Mouse (Mus musculus) CH12.LX (cell line): ENCODE measurements around the gene Limk2. TPM values are rescaled to one million over a fixed set of nuclear protein-coding genes. Genes with fewer than 3 reads are reported as not detected.

Experiments used
- DNase-seq: peaks from one replicate; pipeline ENCODE4 v3.0.0-alpha.2; 2013; ENCODE audit errors: extremely low read depth
- H3K27ac ChIP-seq: 2 replicates; pipeline ENCODE4 v1.5.1; 2012; ENCODE audit warnings: low read depth, mild to moderate bottlenecking, control low read depth, moderate library complexity; ENCODE audit not compliant: insufficient read depth
- H3K27me3 ChIP-seq: replicated peaks from 2 replicates; pipeline ENCODE3; 2012; ENCODE audit warnings: inconsistent platforms
- H3K36me3 ChIP-seq, 2 experiments: replicated peaks in 1 of 2; 2 replicates each; pipeline versions ENCODE3 to v1.6.1; 2012; ENCODE audit warnings: inconsistent platforms in 1 of 2, low read length in 1 of 2, mild to moderate bottlenecking in 1 of 2, mixed read lengths in 1 of 2, moderate library complexity in 1 of 2; ENCODE audit not compliant: control insufficient read depth in 1 of 2, insufficient read depth in 1 of 2
- H3K4me1 ChIP-seq, 2 experiments: 2 replicates each; pipeline ENCODE4 v1.6.1; 2012; ENCODE audit warnings: inconsistent platforms in 1 of 2, moderate library complexity in 1 of 2; ENCODE audit not compliant: insufficient read depth in 2 of 2, control insufficient read depth in 1 of 2
- H3K4me2 ChIP-seq: 2 replicates; pipeline ENCODE4 v1.6.1; 2012; ENCODE audit warnings: low read depth, mild to moderate bottlenecking, control low read depth; ENCODE audit not compliant: poor library complexity, insufficient read depth, severe bottlenecking
- H3K4me3 ChIP-seq, 3 experiments: fragments of 150-350 bp in 1 of 3; sonication (generic) in 1 of 3; replicated peaks in 1 of 3; 2 replicates each; pipeline versions ENCODE3 to v1.5.1; 2011 to 2012; ENCODE audit warnings: low read depth in 2 of 3, low read length in 2 of 3, mild to moderate bottlenecking in 2 of 3, moderate library complexity in 2 of 3, control low read depth in 1 of 3, improper control_type of control experiment in 1 of 3, inconsistent platforms in 1 of 3, mixed read lengths in 1 of 3; ENCODE audit not compliant: poor library complexity in 1 of 3
- H3K79me2 ChIP-seq: replicated peaks from 2 replicates; pipeline ENCODE4 v1.6.1; 2012; ENCODE audit warnings: mild to moderate bottlenecking, moderate library complexity; ENCODE audit not compliant: control insufficient read depth, poor library complexity, insufficient read depth, severe bottlenecking; ENCODE audit errors: extremely low read depth
- H3K9ac ChIP-seq: 2 replicates; pipeline ENCODE4 v1.6.1; 2012; ENCODE audit warnings: low read depth, mild to moderate bottlenecking, control low read depth, moderate library complexity; ENCODE audit not compliant: insufficient read depth
- H3K9me3 ChIP-seq: replicated peaks from 2 replicates; pipeline ENCODE3; 2012; ENCODE audit warnings: low read length, inconsistent platforms, mixed read lengths
- BHLHE40 ChIP-seq: IDR thresholded peaks from 2 replicates; pipeline ENCODE4 v1.6.1; 2011; ENCODE audit warnings: mild to moderate bottlenecking, low read depth, low read length, improper control_type of control experiment
- CHD1 ChIP-seq: IDR thresholded peaks from 2 replicates; pipeline ENCODE4 v1.6.1; 2012; ENCODE audit warnings: low read depth, low read length, improper control_type of control experiment, inconsistent platforms
- E2F4 ChIP-seq: IDR thresholded peaks from 2 replicates; pipeline ENCODE4 v1.6.1; 2011; ENCODE audit warnings: low read depth, low read length, improper control_type of control experiment; ENCODE audit not compliant: insufficient replicate concordance
- EP300 ChIP-seq: IDR thresholded peaks from 2 replicates; pipeline ENCODE4 v1.6.1; 2011; ENCODE audit warnings: low read length, improper control_type of control experiment
- ETS1 ChIP-seq: conservative IDR thresholded peaks from 2 replicates; pipeline ENCODE4 v1.6.1; 2012; ENCODE audit warnings: low read depth, mild to moderate bottlenecking, inconsistent platforms, low read length, improper control_type of control experiment, moderate library complexity
- HCFC1 ChIP-seq: IDR thresholded peaks from 2 replicates; pipeline ENCODE4 v1.6.1; 2012; ENCODE audit warnings: low read depth, mild to moderate bottlenecking, inconsistent platforms, low read length, improper control_type of control experiment
- JUN ChIP-seq: IDR thresholded peaks from 2 replicates; pipeline ENCODE4 v1.6.1; 2011; ENCODE audit warnings: low read depth, mild to moderate bottlenecking, low read length, improper control_type of control experiment, moderate library complexity; ENCODE audit not compliant: insufficient read depth
- JUND ChIP-seq: conservative IDR thresholded peaks from 2 replicates; pipeline ENCODE4 v1.6.1; 2011; ENCODE audit warnings: low read depth, low read length, improper control_type of control experiment
- MAFK ChIP-seq: IDR thresholded peaks from 2 replicates; pipeline ENCODE4 v1.6.1; 2011; ENCODE audit warnings: low read length, improper control_type of control experiment; ENCODE audit not compliant: insufficient replicate concordance
- MAZ ChIP-seq: IDR thresholded peaks from 2 replicates; pipeline ENCODE4 v1.6.1; 2012; ENCODE audit warnings: low read depth, mild to moderate bottlenecking, inconsistent platforms, low read length, improper control_type of control experiment, moderate library complexity
- NRF1 ChIP-seq: IDR thresholded peaks from 2 replicates; pipeline ENCODE4 v1.6.1; 2014; ENCODE audit warnings: low read depth, mild to moderate bottlenecking, inconsistent platforms, low read length, improper control_type of control experiment, moderate library complexity
- POLR2A ChIP-seq: IDR thresholded peaks from 2 replicates; pipeline ENCODE4 v1.6.1; 2011; ENCODE audit warnings: low read depth, mild to moderate bottlenecking, improper control_type of control experiment, low read length
- SIN3A ChIP-seq: IDR thresholded peaks from 2 replicates; pipeline ENCODE4 v1.6.1; 2012; ENCODE audit warnings: low read length, improper control_type of control experiment, inconsistent platforms
- SMC3 ChIP-seq: IDR thresholded peaks from 2 replicates; pipeline ENCODE4 v1.6.1; 2011; ENCODE audit warnings: low read depth, low read length, improper control_type of control experiment
- TBP ChIP-seq: conservative IDR thresholded peaks from 2 replicates; pipeline ENCODE4 v1.6.1; 2011; ENCODE audit warnings: low read depth, low read length, improper control_type of control experiment
- TCF12 ChIP-seq: IDR thresholded peaks from 2 replicates; pipeline ENCODE4 v1.6.1; 2014; ENCODE audit warnings: low read depth, mild to moderate bottlenecking, inconsistent platforms, low read length, improper control_type of control experiment
- USF1 ChIP-seq: IDR thresholded peaks from 2 replicates; pipeline ENCODE4 v1.6.1; 2014; ENCODE audit warnings: low read depth, mild to moderate bottlenecking, inconsistent platforms, low read length, improper control_type of control experiment
- USF2 ChIP-seq: conservative IDR thresholded peaks from 2 replicates; pipeline ENCODE4 v1.6.1; 2011; ENCODE audit warnings: low read depth, low read length, improper control_type of control experiment
- ZKSCAN1 ChIP-seq: IDR thresholded peaks from 2 replicates; pipeline ENCODE4 v1.6.1; 2012; ENCODE audit warnings: low read depth, inconsistent platforms, low read length, improper control_type of control experiment, borderline replicate concordance
- ZMIZ1 ChIP-seq: IDR thresholded peaks from 2 replicates; pipeline ENCODE4 v1.6.1; 2012; ENCODE audit warnings: low read depth, mild to moderate bottlenecking, inconsistent platforms, low read length, improper control_type of control experiment
- dilution Hi-C: fragments of 300-500 bp; cut with MboI; formaldehyde crosslinking; loops from 2 replicates; pipeline ENCODE4 v1.14.3; 2020; ENCODE audit warnings: low sequenced_read_pairs; ENCODE audit not compliant: extremely low pct_unique_long_range_greater_than_20kb, extremely low pct_ligation_motif_present
- in situ Hi-C: fragments of 300-500 bp; cut with MboI; formaldehyde crosslinking; loops from 3 replicates; pipeline ENCODE4 v1.14.3; 2019; ENCODE audit warnings: low sequenced_read_pairs, low pct_ligation_motif_present, low pct_unique_long_range_greater_than_20kb, mixed read lengths
- polyA plus RNA-seq: library from polyadenylated mRNA; unstranded; fragments of >175 nt; gene quantifications from 2 replicates; pipeline ENCODE4 v1.2.1, GENCODE M21; 2012; ENCODE audit warnings: low read depth; ENCODE audit not compliant: insufficient read length
- total RNA-seq, 2 experiments: library from RNA; depleted of rRNA; stranded (reverse); fragments of 300-350 nt in 1 of 2; fragments of >200 nt in 1 of 2; gene quantifications; 2 replicates each; pipeline ENCODE4 v1.2.3; 2012 to 2014

Limk2 gene
- total and polyA plus RNA-seq, 3 experiments: 41.5 to 64.0 (median 46.1) TPM

- TF ChIP-seq TCF12: no peak
- peak; percentile 39 for TF ChIP-seq USF2
- no peak for TF ChIP-seq USF1
- peak; percentile 85 for TF ChIP-seq EP300
- TF ChIP-seq ETS1: no peak
- TF ChIP-seq JUN: peak; percentile 78
- no peak for TF ChIP-seq ZKSCAN1
- no peak for TF ChIP-seq TBP
- TF ChIP-seq ZMIZ1: no peak
- no peak for TF ChIP-seq NRF1
- TF ChIP-seq E2F4: no peak
Observed at GRCm38 (mm10) chr11:3442677-3443076, 33.7 kb upstream of the Limk2 start (continued).

GRCm38 (mm10) chr11:3441696-3442443, 32.9 kb upstream of the Limk2 start:
- Histone ChIP-seq H3K36me3 (peaks cover 0 to 25% of the 10 kb centered on the region in 2 experiments), H3K9ac (no peak overlapping the region), H3K79me2 (peaks cover 29% of the 10 kb centered on the region), H3K4me2 (no peak overlapping the region), H3K27ac (no peak overlapping the region), H3K27me3 (no peaks in the 10 kb centered on the region), H3K9me3 (no peaks in the 10 kb centered on the region), H3K4me1 (peaks cover 7 to 20% of the 10 kb centered on the region in 2 experiments), H3K4me3 (no peak overlapping the region)
- in situ Hi-C loops: no loop called here
- dilution Hi-C loops: no loop called here
- DNase-seq: no peak
- TF ChIP-seq JUND: no peak
- no peak for TF ChIP-seq TCF12
- no peak for TF ChIP-seq SMC3
- TF ChIP-seq E2F4: no peak
- no peak for TF ChIP-seq EP300
- TF ChIP-seq HCFC1: no peak
- TF ChIP-seq JUN: no peak
- TF ChIP-seq POLR2A: no peak

DNA sequence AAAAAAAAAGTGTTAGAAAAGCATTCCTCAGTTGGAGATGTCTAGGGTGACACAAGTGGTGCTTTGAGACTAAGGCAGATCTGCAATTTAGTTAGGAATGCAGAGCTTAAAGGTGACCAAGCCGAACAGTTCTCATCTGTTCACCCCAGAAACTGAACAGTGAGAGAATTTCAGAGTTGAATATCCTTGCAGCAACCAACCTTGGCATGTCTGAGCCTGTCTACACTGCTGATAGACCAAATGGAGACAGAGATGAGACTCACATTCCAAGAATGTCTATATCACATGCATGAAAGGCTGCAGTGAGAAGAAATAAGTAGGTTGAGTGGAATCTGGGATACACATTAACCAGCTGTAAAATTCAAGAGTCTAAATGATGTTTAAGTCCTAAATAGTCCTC, 28.6 kb upstream of the Limk2 start:
- Histone ChIP-seq H3K9me3 (no peaks in the 10 kb centered on the region), H3K4me3 (no peak overlapping the region), H3K4me2 (no peak overlapping the region), H3K27me3 (no peaks in the 10 kb centered on the region), H3K4me1 (peaks cover under 1 to 8% of the 10 kb centered on the region in 2 experiments; a peak in 3 of 4 replicates), H3K79me2 (peaks cover 19% of the 10 kb centered on the region), H3K36me3 (peaks cover 0 to 29% of the 10 kb centered on the region in 2 experiments), H3K27ac (no peak overlapping the region), H3K9ac (no peak overlapping the region)
- dilution Hi-C loops: no loop called here
- in situ Hi-C loops: no loop called here
- TF ChIP-seq BHLHE40 (no peak), TCF12 (no peak), MAFK (no peak), CHD1 (no peak), MAZ (no peak), SIN3A (no peak)
- DNase-seq: no peak
